Mouse (Mus musculus) hindbrain, embryonic 16.5 days (tissue): Measurements from ENCODE around the gene Orai2. TPM values are rescaled to one million over a fixed set of nuclear protein-coding genes. Genes with fewer than 3 reads are reported as not detected.
A peak's percentile ranks its signal among the peaks of the same experiment; 100 is the strongest.

ENCODE experiments used
- ATAC-seq: fragments of 200-750 bp; cut with Nextera tagmentation; 2 replicates; pipeline ENCODE4 v1.8.0; 2017; ENCODE audit warnings: moderate TSS enrichment, moderate library complexity
- H3K27ac ChIP-seq: fragments of 300-500 bp; sonication (generic); 2 replicates; pipeline ENCODE4 v1.5.1; 2014; ENCODE audit warnings: low read depth, mild to moderate bottlenecking, control low read depth, low read length, moderate library complexity
- H3K27me3 ChIP-seq: fragments of 300-500 bp; sonication (generic); replicated peaks from 2 replicates; pipeline ENCODE4 v1.6.1; 2014; ENCODE audit warnings: low read length; ENCODE audit not compliant: control insufficient read depth, insufficient read depth
- H3K36me3 ChIP-seq: fragments of 300-500 bp; sonication (generic); 2 replicates; pipeline ENCODE4 v1.6.1; 2014; ENCODE audit warnings: mild to moderate bottlenecking, low read length, moderate library complexity, mixed read lengths; ENCODE audit not compliant: control insufficient read depth, insufficient read depth
- H3K4me1 ChIP-seq: fragments of 300-500 bp; sonication (generic); 2 replicates; pipeline ENCODE4 v1.6.1; 2014; ENCODE audit warnings: low read depth, low read length; ENCODE audit not compliant: control insufficient read depth, insufficient read depth
- H3K4me2 ChIP-seq: fragments of 300-500 bp; sonication (generic); 2 replicates; pipeline ENCODE4 v1.6.1; 2014; ENCODE audit warnings: mild to moderate bottlenecking, low read length, control low read depth, moderate library complexity
- H3K4me3 ChIP-seq: fragments of 300-500 bp; sonication (generic); 2 replicates; pipeline ENCODE4 v1.5.1; 2014; ENCODE audit warnings: mild to moderate bottlenecking, low read length, control low read depth, moderate library complexity
- H3K9ac ChIP-seq: fragments of 300-500 bp; sonication (generic); 2 replicates; pipeline ENCODE4 v1.6.1; 2014; ENCODE audit warnings: low read depth, mild to moderate bottlenecking, control low read depth, low read length, moderate library complexity
- H3K9me3 ChIP-seq: fragments of 300-500 bp; sonication (generic); 2 replicates; pipeline ENCODE4 v1.6.1; 2014; ENCODE audit warnings: mild to moderate bottlenecking, low read length, moderate library complexity; ENCODE audit not compliant: control insufficient read depth
- WGBS: fragments of 180-500 bp; shearing (Covaris S2); extraction: QIAGEN DNeasy Blood & Tissue Kit; methylation state at CpG from one replicate; pipeline ENCODE4 v1.1.7; 2014; 5-methylcytosine and 5-hydroxymethylcytosine counted together
- polyA plus RNA-seq: library from polyadenylated mRNA; unstranded; fragments of >200 nt; fragmentation: Nextera tagmentation; extraction: Ambion mirVana; gene quantifications from 2 replicates; pipeline ENCODE4 v1.2.1, GENCODE M21; 2015

Gene Orai2
- polyA plus RNA-seq: 50.1 and 51.0 TPM in 2 replicates

GRCm38 (mm10) chr5:136170512-136171362 lies at the start of gene Orai2:
Orai2 (minus strand) TSS chr5:136170713.
- Histone ChIP-seq H3K9ac (peak within 1 kb of the TSS; percentile 83), H3K4me2 (peak within 1 kb of the TSS; percentile 90), H3K9me3 (no peaks in the 10 kb centered on the region; the same call in 1 of the 2 replicates), H3K4me1 (peaks cover 24% of the 10 kb centered on the region), H3K36me3 (peaks cover 3% of the 10 kb centered on the region; the same call in 1 of the 2 replicates), H3K27me3 (no peaks in the 10 kb centered on the region), H3K27ac (peak within 1 kb of the TSS; percentile 87), H3K4me3 (peak within 1 kb of the TSS; percentile 70)
- 3% methylated on average over 46 of the region's 49 CpGs for WGBS
- ATAC-seq: peak; percentile 85

- no peak overlapping the region for H3K9ac ChIP-seq
- 79% methylated on average over 12 of the region's 12 CpGs for WGBS
- no peak for ATAC-seq
- peaks cover 6% of the 10 kb centered on the region for H3K36me3 ChIP-seq
- no peak overlapping the region for H3K4me3 ChIP-seq
- no peaks in the 10 kb centered on the region for H3K9me3 ChIP-seq
- H3K4me2 ChIP-seq: no peak overlapping the region
- H3K4me1 ChIP-seq: no peaks in the 10 kb centered on the region
- no peaks in the 10 kb centered on the region for H3K27me3 ChIP-seq
- no peak overlapping the region for H3K27ac ChIP-seq
Observed at GRCm38 (mm10) chr5:136218585-136218984, 48.1 kb upstream of the Orai2 start.

- Histone ChIP-seq H3K27ac (no peak overlapping the region), H3K4me2 (no peak overlapping the region), H3K36me3 (peaks cover 5% of the 10 kb centered on the region), H3K9me3 (no peaks in the 10 kb centered on the region), H3K4me1 (no peaks in the 10 kb centered on the region), H3K4me3 (no peak overlapping the region), H3K9ac (no peak overlapping the region), H3K27me3 (no peaks in the 10 kb centered on the region)
- WGBS: 76% methylated on average over 4 of the region's 4 CpGs
- no peak for ATAC-seq
Observed at GRCm38 (mm10) chr5:136217932-136218381, 47.4 kb upstream of the Orai2 start.

- Histone ChIP-seq H3K4me3 (no peak overlapping the region), H3K9ac (no peak overlapping the region), H3K4me1 (no peaks in the 10 kb centered on the region), H3K36me3 (peaks cover 5% of the 10 kb centered on the region), H3K27ac (no peak overlapping the region), H3K27me3 (no peaks in the 10 kb centered on the region), H3K9me3 (no peaks in the 10 kb centered on the region), H3K4me2 (no peak overlapping the region)
- 81% methylated on average over 18 of the region's 18 CpGs for WGBS
- ATAC-seq: 0 out of 2 replicates have a peak, but pooled peaks have one; percentile 22
Observed at GRCm38 (mm10) chr5:136217004-136217665, 46.6 kb upstream of the Orai2 start.

GRCm38 (mm10) chr5:136215958-136216357 lies 45.4 kb upstream of the Orai2 start:
- no peak for ATAC-seq
- H3K36me3 ChIP-seq: peaks cover 5% of the 10 kb centered on the region; the same call in 1 of the 2 replicates
- H3K9ac ChIP-seq: no peak overlapping the region
- 52% methylated on average over 5 of the region's 5 CpGs for WGBS
- H3K4me2 ChIP-seq: no peak overlapping the region
- no peaks in the 10 kb centered on the region for H3K9me3 ChIP-seq
- no peak overlapping the region for H3K27ac ChIP-seq
- no peaks in the 10 kb centered on the region for H3K27me3 ChIP-seq
- no peaks in the 10 kb centered on the region for H3K4me1 ChIP-seq
- no peak overlapping the region for H3K4me3 ChIP-seq

GRCm38 (mm10) chr5:136215211-136215610 lies 44.7 kb upstream of the Orai2 start:
- Histone ChIP-seq H3K4me3 (no peak overlapping the region), H3K36me3 (peaks cover 5% of the 10 kb centered on the region; the same call in 1 of the 2 replicates), H3K9ac (no peak overlapping the region), H3K27me3 (no peaks in the 10 kb centered on the region), H3K4me2 (no peak overlapping the region), H3K27ac (no peak overlapping the region), H3K9me3 (no peaks in the 10 kb centered on the region), H3K4me1 (no peaks in the 10 kb centered on the region)
- no peak for ATAC-seq
- WGBS: 85% methylated on average over 3 of the region's 3 CpGs

- H3K27me3 ChIP-seq: no peaks in the 10 kb centered on the region
- ATAC-seq: no peak
- no peak overlapping the region for H3K4me3 ChIP-seq
- peaks cover 5% of the 10 kb centered on the region; the same call in 1 of the 2 replicates for H3K36me3 ChIP-seq
- no peak overlapping the region for H3K27ac ChIP-seq
- H3K9ac ChIP-seq: no peak overlapping the region
- 85% methylated on average over 5 of the region's 5 CpGs for WGBS
- no peak overlapping the region for H3K4me2 ChIP-seq
- H3K9me3 ChIP-seq: no peaks in the 10 kb centered on the region
- H3K4me1 ChIP-seq: no peaks in the 10 kb centered on the region
Observed at GRCm38 (mm10) chr5:136213716-136214115, 43.2 kb upstream of the Orai2 start.

GRCm38 (mm10) chr5:136212716-136213115 lies 42.2 kb upstream of the Orai2 start:
- no peak for ATAC-seq
- WGBS: 96% methylated on average over 11 of the region's 11 CpGs
- Histone ChIP-seq H3K4me3 (no peak overlapping the region), H3K36me3 (no peaks in the 10 kb centered on the region), H3K27me3 (no peaks in the 10 kb centered on the region), H3K4me2 (no peak overlapping the region), H3K9me3 (no peaks in the 10 kb centered on the region), H3K9ac (no peak overlapping the region), H3K4me1 (no peaks in the 10 kb centered on the region), H3K27ac (no peak overlapping the region)
